Mouse (Mus musculus): ENCODE data around the gene Gm44579. TPM values are rescaled to one million over a fixed set of nuclear protein-coding genes. Genes with fewer than 3 reads are reported as not detected.

The Gm44579 gene
- not detected in 2 replicates for polyA plus RNA-seq (2016; fragmentation: Nextera tagmentation; extraction: Ambion mirVana)

DNA sequence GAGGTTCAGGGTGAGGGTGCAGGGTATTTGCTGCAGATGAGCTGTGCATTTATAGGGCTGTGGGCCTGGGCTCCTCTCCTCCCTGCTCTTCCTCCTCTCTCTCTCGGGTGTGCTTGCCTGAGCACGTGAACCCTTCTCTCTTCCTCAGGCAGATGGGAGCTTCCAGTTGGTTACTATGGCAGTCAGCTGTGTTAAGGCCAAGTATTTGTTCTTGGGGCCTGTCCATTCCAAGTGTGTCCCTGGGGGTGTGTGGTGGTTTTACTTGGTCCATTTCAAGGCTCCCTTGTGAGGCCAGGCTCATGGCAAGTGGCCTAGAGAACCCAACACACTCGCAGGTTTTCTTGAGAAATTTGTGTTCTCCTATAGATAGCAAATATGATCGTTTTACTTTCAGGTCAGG lies at the start of gene Gm44579, which contains the start of gene Olfr287:
Gm44579 (minus strand) TSS at position 101 of the 400 bp plus-strand sequence.
Olfr287 (minus strand) TSS at position 180 of the 400 bp plus-strand sequence.
- H3K9me3 ChIP-seq (replicated peaks) = no peaks in the 10 kb centered on the region
- no peaks in the 10 kb centered on the region for H3K27me3 ChIP-seq
- H3K4me2 ChIP-seq (replicated peaks) = no peak within 1 kb of the TSS
- no peak within 1 kb of the TSS for H3K9ac ChIP-seq
- no peaks in the 10 kb centered on the region for H3K4me1 ChIP-seq
- whole genome bisulfite sequencing = 67% methylated on average over 4 of the region's 4 CpGs
- no peak for ATAC-seq (ENCODE audit: low FRiP score)
- no peaks in the 10 kb centered on the region for H3K36me3 ChIP-seq
- H3K27ac ChIP-seq = no peak within 1 kb of the TSS
- H3K4me3 ChIP-seq = no peak within 1 kb of the TSS

DNA sequence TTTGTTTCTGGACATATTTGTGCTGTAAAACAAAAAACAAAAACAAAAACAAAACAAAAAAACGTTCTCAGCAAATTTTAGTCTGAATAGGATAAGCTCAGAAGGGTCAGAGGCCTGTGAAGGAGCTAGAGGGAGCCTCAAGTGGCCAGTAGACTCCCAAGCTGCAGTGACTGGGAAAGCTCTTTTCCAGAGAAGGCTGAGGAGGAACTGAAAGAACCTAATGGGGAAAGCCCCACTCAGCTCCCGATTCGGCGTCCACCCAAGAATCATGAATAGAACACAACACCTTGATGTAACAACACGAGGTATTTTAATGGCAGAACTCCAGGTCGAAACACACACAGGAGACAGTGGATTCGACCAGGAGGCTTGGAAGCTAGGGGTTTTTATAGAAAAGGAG lies 37.0 kb upstream of the Gm44579 start:
- 88% methylated on average over 7 of the region's 7 CpGs for WGBS
- Histone ChIP-seq H3K36me3 (no peaks in the 10 kb centered on the region), H3K4me2 (replicated peaks) (no peak overlapping the region), H3K9me3 (replicated peaks) (no peaks in the 10 kb centered on the region), H3K4me1 (no peaks in the 10 kb centered on the region), H3K27ac (no peak overlapping the region), H3K27me3 (no peaks in the 10 kb centered on the region), H3K9ac (no peak overlapping the region), H3K4me3 (no peak overlapping the region)
- no peak for ATAC-seq (ENCODE audit: low FRiP score)

DNA sequence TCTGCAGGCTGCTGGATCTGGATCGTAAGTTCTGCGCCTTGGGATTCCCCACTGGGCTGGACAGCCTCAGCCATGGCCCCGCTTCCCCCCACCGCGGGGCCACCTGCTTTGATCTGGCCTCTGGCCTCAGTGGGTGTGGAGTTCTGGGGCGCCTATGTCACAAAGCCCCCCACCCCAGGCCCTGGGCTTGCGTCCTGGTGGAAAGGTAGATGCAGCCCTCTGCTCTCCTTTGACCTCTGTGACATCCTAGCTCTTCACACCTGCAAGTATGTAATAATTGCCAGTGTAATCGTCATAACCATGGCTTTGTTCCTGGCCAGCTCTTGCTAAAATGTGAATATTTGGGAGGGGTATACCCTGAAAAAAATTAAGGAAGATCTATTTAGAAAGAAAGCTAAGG lies 36.4 kb upstream of the Gm44579 start, which contains the start of gene H1fnt:
H1fnt (minus strand) TSS at position 101 of the 400 bp plus-strand sequence.
- Histone ChIP-seq H3K9ac (no peak within 1 kb of the TSS), H3K27me3 (no peaks in the 10 kb centered on the region), H3K4me3 (no peak within 1 kb of the TSS), H3K9me3 (replicated peaks) (no peaks in the 10 kb centered on the region), H3K27ac (no peak within 1 kb of the TSS), H3K4me2 (replicated peaks) (no peak within 1 kb of the TSS), H3K4me1 (no peaks in the 10 kb centered on the region), H3K36me3 (no peaks in the 10 kb centered on the region)
- ATAC-seq (ENCODE audit: low FRiP score) = no peak
- WGBS = 84% methylated on average over 8 of the region's 8 CpGs

DNA sequence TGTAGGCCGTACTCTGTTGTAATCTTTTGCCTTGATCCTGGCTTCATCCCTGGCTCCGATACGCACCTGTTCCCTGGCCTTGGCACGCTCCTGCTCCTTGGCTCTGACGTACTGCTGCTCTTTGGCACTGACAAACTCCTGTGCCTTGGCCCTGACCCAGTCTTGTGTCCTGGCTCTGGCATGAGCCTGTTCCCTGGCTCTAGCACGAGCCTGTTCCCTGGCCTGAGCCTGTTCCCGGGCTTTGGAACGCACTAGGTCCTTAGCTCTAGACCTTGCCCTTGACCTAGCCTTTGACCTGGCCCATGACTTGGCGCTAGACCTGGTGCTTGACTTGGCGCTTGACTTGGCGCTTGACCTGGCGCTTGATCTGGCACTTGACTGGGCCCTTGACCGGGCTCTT lies 35.5 kb upstream of the Gm44579 start:
- Histone ChIP-seq H3K4me3 (no peak overlapping the region), H3K27ac (no peak overlapping the region), H3K9me3 (replicated peaks) (no peaks in the 10 kb centered on the region), H3K4me1 (no peaks in the 10 kb centered on the region), H3K27me3 (no peaks in the 10 kb centered on the region), H3K9ac (no peak overlapping the region), H3K4me2 (replicated peaks) (no peak overlapping the region), H3K36me3 (no peaks in the 10 kb centered on the region)
- 93% methylated on average over 13 of the region's 13 CpGs for WGBS
- no peak for ATAC-seq (ENCODE audit: low FRiP score)

DNA sequence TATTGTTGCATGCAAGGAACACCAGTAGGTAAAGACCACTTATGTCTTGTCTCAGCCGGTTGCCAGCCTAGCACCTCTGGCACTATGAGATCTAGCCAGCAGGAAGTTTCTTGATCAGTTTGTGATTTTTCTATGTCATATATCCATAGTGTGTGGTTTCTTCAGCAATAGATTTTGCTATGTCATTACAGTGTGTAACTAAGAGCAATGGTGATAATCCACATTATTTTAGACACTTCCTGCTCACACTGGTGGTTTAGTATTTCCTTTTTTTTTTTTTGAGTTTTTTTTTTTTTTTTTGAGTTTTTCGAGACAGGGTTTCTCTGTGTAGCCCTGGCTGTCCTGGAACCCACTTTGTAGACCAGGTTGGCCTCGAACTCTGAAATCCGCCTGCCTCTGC lies 14.7 kb upstream of the Gm44579 start:
- no peaks in the 10 kb centered on the region for H3K9me3 ChIP-seq (replicated peaks)
- H3K9ac ChIP-seq = no peak overlapping the region
- H3K4me1 ChIP-seq = no peaks in the 10 kb centered on the region
- H3K27me3 ChIP-seq = no peaks in the 10 kb centered on the region
- H3K36me3 ChIP-seq = no peaks in the 10 kb centered on the region
- no peak for ATAC-seq (ENCODE audit: low FRiP score)
- no peak overlapping the region for H3K4me3 ChIP-seq
- H3K27ac ChIP-seq = no peak overlapping the region
- 90% methylated on average over 4 of the region's 4 CpGs for WGBS
- H3K4me2 ChIP-seq (replicated peaks) = no peak overlapping the region

DNA sequence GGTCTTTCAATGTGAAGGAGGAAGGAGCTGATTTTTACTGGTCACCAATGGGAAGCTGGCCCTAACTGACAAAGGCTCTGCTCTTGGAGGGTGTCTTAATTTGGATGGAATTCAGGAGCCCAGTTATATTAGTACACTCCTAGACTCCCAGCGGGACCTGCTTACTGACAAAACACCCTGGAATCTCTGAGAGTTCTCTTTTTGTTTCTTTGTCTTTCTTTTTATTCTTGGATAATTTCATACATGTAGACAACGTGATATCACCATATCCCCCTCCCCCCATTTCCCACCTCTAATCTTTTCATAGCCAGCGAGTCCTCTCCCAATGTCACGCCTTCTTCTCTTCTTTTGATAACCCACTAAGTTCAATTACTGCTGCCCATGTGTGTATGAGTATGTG lies 13.6 kb upstream of the Gm44579 start, which contains the start of gene Olfr286:
Olfr286 (minus strand) TSS at position 101 of the 400 bp plus-strand sequence.
- Histone ChIP-seq H3K4me2 (replicated peaks) (no peak within 1 kb of the TSS), H3K27ac (no peak within 1 kb of the TSS), H3K9me3 (replicated peaks) (no peaks in the 10 kb centered on the region), H3K36me3 (no peaks in the 10 kb centered on the region), H3K9ac (no peak within 1 kb of the TSS), H3K4me1 (no peaks in the 10 kb centered on the region), H3K4me3 (no peak within 1 kb of the TSS), H3K27me3 (no peaks in the 10 kb centered on the region)
- no peak for ATAC-seq (ENCODE audit: low FRiP score)
- 83% methylated on average over 4 of the region's 4 CpGs for WGBS

GRCm38 (mm10) chr15:98226096-98226495 lies 5.3 kb upstream of the Gm44579 start:
- WGBS = 66% methylated on average over 7 of the region's 7 CpGs
- H3K9ac ChIP-seq = no peak overlapping the region

GRCm38 (mm10) chr15:98225610-98226009 lies 4.8 kb upstream of the Gm44579 start:
- no peak overlapping the region for H3K4me3 ChIP-seq

More at GRCm38 (mm10) chr15:98226096-98226495, 5.3 kb upstream of the Gm44579 start:
- Histone ChIP-seq H3K4me3 (no peak overlapping the region), H3K27me3 (no peaks in the 10 kb centered on the region), H3K27ac (no peak overlapping the region), H3K36me3 (no peaks in the 10 kb centered on the region), H3K4me2 (replicated peaks) (no peak overlapping the region), H3K9me3 (replicated peaks) (no peaks in the 10 kb centered on the region), H3K4me1 (no peaks in the 10 kb centered on the region)
- ATAC-seq (ENCODE audit: low FRiP score) = no peak

GRCm38 (mm10) chr15:98222377-98222776 lies 1.6 kb upstream of the Gm44579 start:
- ATAC-seq (ENCODE audit: low FRiP score) = no peak
- H3K4me2 ChIP-seq (replicated peaks) = no peak overlapping the region
- H3K9me3 ChIP-seq (replicated peaks) = no peaks in the 10 kb centered on the region
- no peak overlapping the region for H3K4me3 ChIP-seq
- no peaks in the 10 kb centered on the region for H3K27me3 ChIP-seq
- no peaks in the 10 kb centered on the region for H3K36me3 ChIP-seq
- H3K9ac ChIP-seq = no peak overlapping the region
- H3K27ac ChIP-seq = no peak overlapping the region
- H3K4me1 ChIP-seq = no peaks in the 10 kb centered on the region

More at GRCm38 (mm10) chr15:98225610-98226009, 4.8 kb upstream of the Gm44579 start:
- H3K9me3 ChIP-seq (replicated peaks) = no peaks in the 10 kb centered on the region
- no peaks in the 10 kb centered on the region for H3K27me3 ChIP-seq
- 0 out of 2 replicates have a peak overlapping the region, but pooled peaks have one; percentile 16 for H3K4me2 ChIP-seq (replicated peaks)
- no peaks in the 10 kb centered on the region for H3K4me1 ChIP-seq
- no peak overlapping the region for H3K27ac ChIP-seq
- WGBS = 48% methylated on average over 16 of the region's 16 CpGs
- ATAC-seq (ENCODE audit: low FRiP score) = no peak
- no peaks in the 10 kb centered on the region for H3K36me3 ChIP-seq
- H3K9ac ChIP-seq = no peak overlapping the region

GRCm38 (mm10) chr15:98214130-98214529 lies 6.6 kb downstream of the Gm44579 start:
- H3K27ac ChIP-seq = no peak overlapping the region
- H3K36me3 ChIP-seq = no peaks in the 10 kb centered on the region
- no peak for ATAC-seq (ENCODE audit: low FRiP score)
- no peak overlapping the region for H3K4me3 ChIP-seq
- H3K4me1 ChIP-seq = no peaks in the 10 kb centered on the region
- H3K27me3 ChIP-seq = no peaks in the 10 kb centered on the region
- 72% methylated on average over 5 of the region's 5 CpGs for WGBS
- H3K4me2 ChIP-seq (replicated peaks) = no peak overlapping the region
- H3K9me3 ChIP-seq (replicated peaks) = no peaks in the 10 kb centered on the region
- no peak overlapping the region for H3K9ac ChIP-seq

DNA sequence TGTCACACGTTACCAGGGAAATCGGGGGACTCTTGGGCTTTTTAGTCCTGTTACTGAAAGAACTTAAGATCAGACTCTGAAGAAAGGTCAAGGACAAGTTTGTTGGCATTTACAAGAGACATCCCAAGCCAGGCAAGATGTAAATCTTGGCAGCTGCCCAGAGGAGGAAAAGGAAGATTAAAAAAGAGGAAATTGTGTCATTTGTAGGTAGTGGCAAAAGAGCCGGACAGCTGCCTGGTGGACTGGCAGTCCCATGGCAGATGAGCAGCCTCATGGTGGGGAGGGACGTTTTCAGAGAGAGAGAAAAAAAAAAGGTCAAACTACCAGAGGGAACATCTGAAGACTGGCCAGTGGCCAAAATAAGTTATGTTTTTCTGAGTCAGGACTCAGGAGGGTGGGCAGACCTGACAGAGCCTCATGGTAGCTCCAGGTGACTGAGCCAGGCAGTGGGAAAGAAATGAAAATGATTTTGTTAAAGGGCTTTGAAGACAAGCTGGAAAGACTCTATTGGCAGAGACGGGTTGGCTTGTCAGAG lies 7.4 kb downstream of the Gm44579 start:
- WGBS = 82% methylated on average over 5 of the region's 5 CpGs
- Histone ChIP-seq H3K9me3 (replicated peaks) (no peaks in the 10 kb centered on the region), H3K27me3 (no peaks in the 10 kb centered on the region), H3K4me2 (replicated peaks) (no peak overlapping the region), H3K9ac (no peak overlapping the region), H3K4me1 (no peaks in the 10 kb centered on the region), H3K36me3 (no peaks in the 10 kb centered on the region), H3K27ac (no peak overlapping the region), H3K4me3 (no peak overlapping the region)
- no peak for ATAC-seq (ENCODE audit: low FRiP score)

DNA sequence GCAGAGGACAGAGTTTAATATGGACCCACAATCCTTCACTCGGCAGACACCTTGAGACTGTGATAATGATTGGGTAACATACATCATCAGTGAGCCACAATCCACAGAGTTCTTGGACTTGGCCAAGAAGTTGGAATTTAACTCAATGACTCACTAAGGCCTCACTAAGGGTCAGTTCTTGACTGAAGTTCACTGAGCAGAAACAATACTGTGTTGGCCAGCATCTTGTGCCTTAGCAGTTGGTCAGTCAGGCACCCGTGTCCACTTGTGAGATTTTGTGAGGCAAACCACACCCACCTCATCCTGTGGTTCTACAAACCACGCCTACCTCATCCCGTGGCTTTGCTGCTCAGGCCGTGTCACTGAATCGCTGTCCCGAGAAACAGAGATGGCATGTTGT lies 11.1 kb downstream of the Gm44579 start:
- H3K27ac ChIP-seq = no peak overlapping the region
- H3K4me3 ChIP-seq = no peak overlapping the region
- H3K9me3 ChIP-seq (replicated peaks) = no peaks in the 10 kb centered on the region
- H3K27me3 ChIP-seq = no peaks in the 10 kb centered on the region
- no peaks in the 10 kb centered on the region for H3K36me3 ChIP-seq
- no peaks in the 10 kb centered on the region for H3K4me1 ChIP-seq
- WGBS = 87% methylated on average over 7 of the region's 7 CpGs
- no peak for ATAC-seq (ENCODE audit: low FRiP score)
- no peak overlapping the region for H3K9ac ChIP-seq
- no peak overlapping the region for H3K4me2 ChIP-seq (replicated peaks)

- no peak within 1 kb of the TSS for H3K27ac ChIP-seq
- no peak within 1 kb of the TSS for H3K4me2 ChIP-seq (replicated peaks)
- no peak within 1 kb of the TSS for H3K9ac ChIP-seq
- WGBS = 68% methylated on average over 3 of the region's 3 CpGs
- no peaks in the 10 kb centered on the region for H3K9me3 ChIP-seq (replicated peaks)
- no peaks in the 10 kb centered on the region for H3K36me3 ChIP-seq
- H3K27me3 ChIP-seq = no peaks in the 10 kb centered on the region; the same call in 1 of the 2 replicates
- H3K4me1 ChIP-seq = no peaks in the 10 kb centered on the region
- H3K4me3 ChIP-seq = no peak within 1 kb of the TSS
- ATAC-seq (ENCODE audit: low FRiP score) = no peak
Observed at GRCm38 (mm10) chr15:98195442-98195841, 25.3 kb downstream of the Gm44579 start, which contains the start of gene Olfr288. Gene Olfr288 (minus strand): TSS chr15:98195542.
